Mouse (Mus musculus): ENCODE results near the gene Nlrc3. TPM values are rescaled to one million over a fixed set of nuclear protein-coding genes. Genes with fewer than 3 reads are reported as not detected.

The Nlrc3 gene
- polyA plus RNA-seq, 1 experiment from 2014 or later: 1.0 TPM

GRCm38 (mm10) chr16:3923515-3923914, 52.9 kb downstream of the Nlrc3 start:
- no peak for ATAC-seq
- no peaks in the 10 kb centered on the region for H3K27me3 ChIP-seq

GRCm38 (mm10) chr16:3920756-3921155, 55.7 kb downstream of the Nlrc3 start:
- H3K27ac ChIP-seq: no peak overlapping the region
- H3K4me1 ChIP-seq (replicated peaks): no peaks in the 10 kb centered on the region
- H3K9me3 ChIP-seq: no peaks in the 10 kb centered on the region
- H3K4me3 ChIP-seq (replicated peaks): no peak overlapping the region
- H3K4me2 ChIP-seq (replicated peaks): no peak overlapping the region
- H3K36me3 ChIP-seq: peaks cover 72% of the 10 kb centered on the region
- H3K9ac ChIP-seq (replicated peaks): no peak overlapping the region
- 93% methylated on average over 2 of the region's 2 CpGs for WGBS
- H3K27me3 ChIP-seq: no peaks in the 10 kb centered on the region
- no peak for ATAC-seq

More at GRCm38 (mm10) chr16:3923515-3923914, 52.9 kb downstream of the Nlrc3 start:
- no peak overlapping the region for H3K4me3 ChIP-seq (replicated peaks)
- no peak overlapping the region for H3K27ac ChIP-seq
- H3K4me2 ChIP-seq (replicated peaks): no peak overlapping the region
- H3K9ac ChIP-seq (replicated peaks): no peak overlapping the region
- peaks cover 69% of the 10 kb centered on the region for H3K36me3 ChIP-seq
- no peaks in the 10 kb centered on the region for H3K9me3 ChIP-seq
- no peaks in the 10 kb centered on the region for H3K4me1 ChIP-seq (replicated peaks)
- WGBS: 97% methylated on average over 3 of the region's 3 CpGs

GRCm38 (mm10) chr16:3909118-3909517, 67.3 kb downstream of the Nlrc3 start:
- 9% methylated on average over 20 of the region's 20 CpGs for WGBS
- H3K27me3 ChIP-seq: no peaks in the 10 kb centered on the region
- ATAC-seq: no peak
- peak overlapping the region; percentile 78 for H3K27ac ChIP-seq
- no peaks in the 10 kb centered on the region for H3K9me3 ChIP-seq
- peak overlapping the region; percentile 77 for H3K4me2 ChIP-seq (replicated peaks)
- H3K36me3 ChIP-seq: peaks cover 47% of the 10 kb centered on the region
- H3K9ac ChIP-seq (replicated peaks): peak overlapping the region; percentile 69
- peaks cover 21% of the 10 kb centered on the region for H3K4me1 ChIP-seq (replicated peaks)
- peak overlapping the region; percentile 62 for H3K4me3 ChIP-seq (replicated peaks)

- Histone ChIP-seq H3K4me2 (replicated peaks) (peak within 1 kb of the TSS; percentile 77), H3K36me3 (peaks cover 47% of the 10 kb centered on the region), H3K9me3 (no peaks in the 10 kb centered on the region), H3K4me3 (replicated peaks) (peak within 1 kb of the TSS; percentile 62), H3K9ac (replicated peaks) (peak within 1 kb of the TSS; percentile 69), H3K27me3 (no peaks in the 10 kb centered on the region), H3K27ac (peak within 1 kb of the TSS; percentile 78), H3K4me1 (replicated peaks) (peaks cover 21% of the 10 kb centered on the region)
- WGBS: 0% methylated on average over 33 of the region's 33 CpGs
- ATAC-seq: peak; percentile 98
These were observed 67.8 kb downstream of the Nlrc3 start, which contains the start of the genes 1700037C18Rik and Cluap1 for GRCm38 (mm10) chr16:3908537-3909111. TSS of gene 1700037C18Rik (minus strand) at chr16:3908689. TSS of gene Cluap1 (plus strand) at chr16:3908801.

GRCm38 (mm10) chr16:3907471-3907870, 69.0 kb downstream of the Nlrc3 start:
- H3K9ac ChIP-seq (replicated peaks): 0 out of 2 replicates have a peak overlapping the region, but pooled peaks have one; percentile 7
- ATAC-seq: no peak
- peaks cover 47% of the 10 kb centered on the region for H3K36me3 ChIP-seq
- no peak overlapping the region for H3K4me3 ChIP-seq (replicated peaks)
- H3K4me1 ChIP-seq (replicated peaks): peaks cover 21% of the 10 kb centered on the region
- no peak overlapping the region for H3K27ac ChIP-seq
- no peaks in the 10 kb centered on the region for H3K9me3 ChIP-seq
- no peaks in the 10 kb centered on the region for H3K27me3 ChIP-seq
- H3K4me2 ChIP-seq (replicated peaks): peak overlapping the region; percentile 77; the same call in 1 of the 2 replicates
- 77% methylated on average over 2 of the region's 2 CpGs for WGBS

- peaks cover 69% of the 10 kb centered on the region for H3K36me3 ChIP-seq
- H3K9ac ChIP-seq (replicated peaks): no peak overlapping the region
- 82% methylated on average over 1 of the region's 1 CpGs for WGBS
- no peak overlapping the region for H3K27ac ChIP-seq
- no peak overlapping the region for H3K4me2 ChIP-seq (replicated peaks)
- no peak for ATAC-seq
- no peaks in the 10 kb centered on the region for H3K4me1 ChIP-seq (replicated peaks)
- no peak overlapping the region for H3K4me3 ChIP-seq (replicated peaks)
- H3K27me3 ChIP-seq: no peaks in the 10 kb centered on the region
- H3K9me3 ChIP-seq: no peaks in the 10 kb centered on the region
These were observed 79.9 kb downstream of the Nlrc3 start for GRCm38 (mm10) chr16:3896553-3896952.

- peaks cover 64% of the 10 kb centered on the region for H3K36me3 ChIP-seq
- WGBS: 89% methylated on average over 6 of the region's 6 CpGs
- H3K4me3 ChIP-seq (replicated peaks): no peak overlapping the region
- H3K9ac ChIP-seq (replicated peaks): no peak overlapping the region
- H3K4me1 ChIP-seq (replicated peaks): no peaks in the 10 kb centered on the region
- no peak overlapping the region for H3K27ac ChIP-seq
- ATAC-seq: no peak
- no peaks in the 10 kb centered on the region for H3K27me3 ChIP-seq
- H3K9me3 ChIP-seq: no peaks in the 10 kb centered on the region
- no peak overlapping the region for H3K4me2 ChIP-seq (replicated peaks)
These were observed 80.4 kb downstream of the Nlrc3 start for GRCm38 (mm10) chr16:3896046-3896445.

- H3K9ac ChIP-seq (replicated peaks): no peak overlapping the region
- peaks cover 57% of the 10 kb centered on the region for H3K36me3 ChIP-seq
- H3K27me3 ChIP-seq: no peaks in the 10 kb centered on the region
- no peak overlapping the region for H3K27ac ChIP-seq
- H3K4me2 ChIP-seq (replicated peaks): no peak overlapping the region
- no peaks in the 10 kb centered on the region for H3K4me1 ChIP-seq (replicated peaks)
- no peak overlapping the region for H3K4me3 ChIP-seq (replicated peaks)
- no peaks in the 10 kb centered on the region for H3K9me3 ChIP-seq
- ATAC-seq: no peak
- 90% methylated on average over 9 of the region's 9 CpGs for WGBS
These were observed 81.1 kb downstream of the Nlrc3 start for GRCm38 (mm10) chr16:3895173-3895792.

Small RNA genes within 50 kb of the gene (microRNA-seq; reads per million reads assigned to microRNA genes)
- gene Gm23493: not detected

Other genes with a start within 250 kb of the Nlrc3 start
- 61.1 and 63.5 TPM in 2 replicates for gene Zfp263, start 232.5 kb downstream of the Nlrc3 start, polyA plus RNA-seq (2015; fragmentation: Nextera tagmentation; extraction: Ambion mirVana)
- gene Olfr15, start 145.8 kb downstream of the Nlrc3 start, polyA plus RNA-seq (2015; fragmentation: Nextera tagmentation; extraction: Ambion mirVana): not detected in 2 replicates
- gene Zfp174, start 129.4 kb downstream of the Nlrc3 start, polyA plus RNA-seq (2015; fragmentation: Nextera tagmentation; extraction: Ambion mirVana): 2.2 TPM in 2 replicates
- 79.7 and 80.5 TPM in 2 replicates for gene Naa60, start 104.3 kb downstream of the Nlrc3 start, polyA plus RNA-seq (2015; fragmentation: Nextera tagmentation; extraction: Ambion mirVana)
- gene Zfp597, start 92.1 kb downstream of the Nlrc3 start, polyA plus RNA-seq (2015; fragmentation: Nextera tagmentation; extraction: Ambion mirVana): 15.2 and 17.5 TPM in 2 replicates
- gene Gm20695, start 92.0 kb downstream of the Nlrc3 start, polyA plus RNA-seq (2015; fragmentation: Nextera tagmentation; extraction: Ambion mirVana): 1.6 and 4.9 TPM in 2 replicates
- 11.1 and 12.2 TPM in 2 replicates for gene 1700037C18Rik, start 67.9 kb downstream of the Nlrc3 start, polyA plus RNA-seq (2015; fragmentation: Nextera tagmentation; extraction: Ambion mirVana)
- 33.2 and 33.4 TPM in 2 replicates for gene Cluap1, start 67.8 kb downstream of the Nlrc3 start, polyA plus RNA-seq (2015; fragmentation: Nextera tagmentation; extraction: Ambion mirVana)
- gene Slx4, start 27.1 kb upstream of the Nlrc3 start, polyA plus RNA-seq (2015; fragmentation: Nextera tagmentation; extraction: Ambion mirVana): 24.7 and 25.3 TPM in 2 replicates
- 5.1 and 7.1 TPM in 2 replicates for gene Dnase1, start 60.3 kb upstream of the Nlrc3 start, polyA plus RNA-seq (2015; fragmentation: Nextera tagmentation; extraction: Ambion mirVana)
- 48.4 and 51.2 TPM in 2 replicates for gene Trap1, start 101.2 kb upstream of the Nlrc3 start, polyA plus RNA-seq (2015; fragmentation: Nextera tagmentation; extraction: Ambion mirVana)
- 43.8 and 47.1 TPM in 2 replicates for gene Crebbp, start 237.4 kb upstream of the Nlrc3 start, polyA plus RNA-seq (2015; fragmentation: Nextera tagmentation; extraction: Ambion mirVana)

All from midbrain, embryonic 13.5 days (tissue).